Mouse (Mus musculus): ENCODE data around the gene Paqr6.
"Not testable (repeated sequence)": the region's sequence is repeated elsewhere in the genome, so short reads cannot be mapped to it uniquely, and the experiment has no call there.

Gene Paqr6

GRCm38 (mm10) chr3:88365705-88366361, 1.4 kb downstream of the Paqr6 start:
- DNase-seq (ENCODE audit: low spot score in 2 of 2), result no peak

- peak; percentile 72 to 80 for DNase-seq (ENCODE audit: low spot score in 2 of 2)
Observed at GRCm38 (mm10) chr3:88366830-88367428, 2.5 kb downstream of the Paqr6 start.

- not testable (repeated sequence) for DNase-seq (ENCODE audit: low spot score in 2 of 2)
Observed at GRCm38 (mm10) chr3:88367517-88367916, 3.1 kb downstream of the Paqr6 start.

GRCm38 (mm10) chr3:88368511-88368910, 4.1 kb downstream of the Paqr6 start:
- peak in 1 of 2 experiments; percentile 27 for DNase-seq (ENCODE audit: low spot score in 2 of 2)

GRCm38 (mm10) chr3:88372643-88373042, 8.3 kb downstream of the Paqr6 start, which contains the start of gene Bglap3:
Gene Bglap3, minus strand, starts transcription at chr3:88372743.
- DNase-seq (ENCODE audit: low spot score in 2 of 2), result not testable (repeated sequence)

- not testable (repeated sequence) for DNase-seq (ENCODE audit: low spot score in 2 of 2)
Observed at GRCm38 (mm10) chr3:88375750-88376626, 11.6 kb downstream of the Paqr6 start.

- not testable (repeated sequence) for DNase-seq (ENCODE audit: low spot score in 2 of 2)
Observed at GRCm38 (mm10) chr3:88376644-88377043, 12.3 kb downstream of the Paqr6 start.

- not testable (repeated sequence) for DNase-seq (ENCODE audit: low spot score in 2 of 2)
Observed at GRCm38 (mm10) chr3:88378599-88378998, 14.2 kb downstream of the Paqr6 start, which contains the start of gene Bglap2. Gene Bglap2, minus strand, starts transcription at chr3:88378699.

GRCm38 (mm10) chr3:88381389-88382315, 17.3 kb downstream of the Paqr6 start:
- DNase-seq (ENCODE audit: low spot score in 2 of 2), result peak in 1 of 2 experiments; percentile 46

GRCm38 (mm10) chr3:88382383-88382782, 18.0 kb downstream of the Paqr6 start:
- DNase-seq (ENCODE audit: low spot score in 2 of 2), result not testable (repeated sequence)

- DNase-seq (ENCODE audit: low spot score in 2 of 2), result no peak
Observed at GRCm38 (mm10) chr3:88384364-88384763, 20.0 kb downstream of the Paqr6 start, which contains the start of gene Bglap. Gene Bglap, minus strand, starts transcription at chr3:88384464.

- no peak for DNase-seq (ENCODE audit: low spot score in 2 of 2)
Observed at GRCm38 (mm10) chr3:88393776-88394375, 29.5 kb downstream of the Paqr6 start.

- no peak for DNase-seq (ENCODE audit: low spot score in 2 of 2)
Observed at GRCm38 (mm10) chr3:88395288-88395687, 30.9 kb downstream of the Paqr6 start.

GRCm38 (mm10) chr3:88395742-88396141, 31.4 kb downstream of the Paqr6 start:
- DNase-seq (ENCODE audit: low spot score in 2 of 2), result no peak

- DNase-seq (ENCODE audit: low spot score in 2 of 2), result no peak
Observed at GRCm38 (mm10) chr3:88398666-88399065, 34.3 kb downstream of the Paqr6 start.

- no peak for DNase-seq (ENCODE audit: low spot score in 2 of 2)
Observed at GRCm38 (mm10) chr3:88403522-88404230, 39.3 kb downstream of the Paqr6 start.

- peak; percentile 79 to 81 for DNase-seq (ENCODE audit: low spot score in 2 of 2)
Observed at GRCm38 (mm10) chr3:88407090-88407489, 42.7 kb downstream of the Paqr6 start.

- DNase-seq (ENCODE audit: low spot score in 2 of 2), result no peak
Observed at GRCm38 (mm10) chr3:88407529-88407928, 43.1 kb downstream of the Paqr6 start.

GRCm38 (mm10) chr3:88408953-88409352, 44.6 kb downstream of the Paqr6 start:
- no peak for DNase-seq (ENCODE audit: low spot score in 2 of 2)
